Mouse (Mus musculus): ENCODE results near the gene Rnf10.

DNA sequence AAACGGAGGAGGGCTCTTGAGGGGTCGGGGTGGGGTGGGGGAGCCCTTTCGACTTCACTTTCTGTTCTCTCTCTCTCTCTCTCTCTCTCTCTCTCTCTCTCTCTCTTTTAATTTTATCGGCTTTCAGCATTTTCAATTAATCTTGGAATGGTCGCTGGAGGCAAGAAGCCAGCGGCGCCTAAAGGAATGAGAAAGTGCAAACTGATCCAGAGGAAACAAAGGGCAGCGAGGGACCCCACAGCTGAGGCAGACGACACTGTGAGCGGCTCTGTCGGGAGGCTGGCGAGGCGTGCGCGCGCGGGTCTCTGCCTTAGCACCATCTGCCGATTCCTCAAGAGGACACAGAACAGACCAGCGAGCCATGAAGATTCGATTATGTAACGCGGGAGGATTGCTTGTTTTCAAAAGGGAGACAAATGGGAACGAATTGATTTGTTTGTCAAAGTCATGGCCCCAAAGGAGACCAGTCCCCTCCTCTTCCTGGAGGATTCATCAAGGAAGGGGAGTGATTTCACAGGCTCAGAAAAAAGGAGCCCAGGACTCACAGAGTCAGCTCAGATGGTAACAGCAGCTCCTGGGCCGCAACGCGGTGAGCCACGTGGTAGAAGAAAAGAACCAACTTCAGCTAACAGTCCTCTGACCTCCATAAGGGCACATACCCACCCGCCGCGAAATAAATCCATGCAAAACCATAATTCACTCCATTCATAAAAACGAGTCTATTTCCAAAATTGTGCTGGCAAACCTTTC lies 68.0 kb downstream of the Rnf10 start:
- no peak for TF ChIP-seq CTCF (IDR thresholded peaks at IDR 0.05)
- TF ChIP-seq EP300 (IDR thresholded peaks at IDR 0.05): no peak

Data from lung, postnatal 0 days (tissue).